Mouse (Mus musculus) limb, embryonic 14.5 days (tissue): Measurements from ENCODE around the gene Ces1a. TPM values are rescaled to one million over a fixed set of nuclear protein-coding genes. Genes with fewer than 3 reads are reported as not detected.
A peak's percentile ranks its signal among the peaks of the same experiment; 100 is the strongest.

ENCODE experiments used
- ATAC-seq: fragments of 200-750 bp; cut with Nextera tagmentation; 2 replicates; pipeline ENCODE4 v1.8.0; 2017; ENCODE audit warnings: low read depth, moderate number of reproducible peaks, moderate TSS enrichment; ENCODE audit not compliant: low FRiP score
- DNase-seq: peaks from one replicate; pipeline ENCODE4 v3.0.0-alpha.2; 2015; ENCODE audit warnings: low spot score
- H3K27ac ChIP-seq: fragments of 300-500 bp; sonication (generic); replicated peaks from 2 replicates; pipeline ENCODE4 v1.5.1; 2014; ENCODE audit warnings: low read depth, mild to moderate bottlenecking, low read length, moderate library complexity, mixed read lengths
- H3K27me3 ChIP-seq: fragments of 300-500 bp; sonication (generic); 2 replicates; pipeline ENCODE4 v1.6.1; 2014; ENCODE audit warnings: low read length, mixed read lengths; ENCODE audit not compliant: control insufficient read depth, insufficient read depth
- H3K36me3 ChIP-seq: fragments of 300-500 bp; sonication (generic); 2 replicates; pipeline ENCODE4 v1.6.1; 2014; ENCODE audit warnings: mild to moderate bottlenecking, low read length, moderate library complexity, mixed read lengths; ENCODE audit not compliant: control insufficient read depth, insufficient read depth
- H3K4me1 ChIP-seq: fragments of 300-500 bp; sonication (generic); 2 replicates; pipeline ENCODE4 v1.6.1; 2014; ENCODE audit warnings: antibody characterized with exemption, low read length, mixed read lengths; ENCODE audit not compliant: control insufficient read depth, insufficient read depth
- H3K4me2 ChIP-seq: fragments of 300-500 bp; sonication (generic); replicated peaks from 2 replicates; pipeline ENCODE4 v1.6.1; 2014; ENCODE audit warnings: low read depth, mild to moderate bottlenecking, low read length, moderate library complexity; ENCODE audit not compliant: severe bottlenecking
- H3K4me3 ChIP-seq: fragments of 300-500 bp; sonication (generic); replicated peaks from 2 replicates; pipeline ENCODE4 v1.5.1; 2014; ENCODE audit warnings: low read length
- H3K9ac ChIP-seq: fragments of 300-500 bp; sonication (generic); 2 replicates; pipeline ENCODE4 v1.6.1; 2014; ENCODE audit warnings: mild to moderate bottlenecking, low read depth, low read length, moderate library complexity; ENCODE audit not compliant: severe bottlenecking
- H3K9me3 ChIP-seq: fragments of 300-500 bp; sonication (generic); 2 replicates; pipeline ENCODE4 v1.6.1; 2016; ENCODE audit warnings: low read length; ENCODE audit not compliant: control insufficient read depth
- POLR2A ChIP-seq: fragments of 200-500 bp; IDR thresholded peaks from 2 replicates; pipeline ENCODE4 v1.8.0; 2012; ENCODE audit warnings: inconsistent platforms, mild to moderate bottlenecking, moderate library complexity, borderline replicate concordance; ENCODE audit not compliant: insufficient read depth, insufficient read length; ENCODE audit errors: extremely low read depth
- WGBS: fragments of 180-500 bp; shearing (Covaris S2); extraction: QIAGEN DNeasy Blood & Tissue Kit; methylation state at CpG from one replicate; pipeline ENCODE4 v1.1.7; 2014; 5-methylcytosine and 5-hydroxymethylcytosine counted together
- polyA plus RNA-seq, 2 experiments: library from polyadenylated mRNA; depleted of rRNA in 1 of 2; stranded (reverse) in 1 of 2; unstranded in 1 of 2; fragments of >200 nt; fragmentation: Nextera tagmentation in 1 of 2; extraction: Ambion mirVana in 1 of 2; gene quantifications; 2 replicates each; pipeline versions ENCODE4 v1.2.1 to v1.2.3; 2012 to 2014

Gene Ces1a
- polyA plus RNA-seq, 2 experiments = 0.04 TPM; not detected in 1

GRCm38 (mm10) chr8:93030664-93031063 is 17.3 kb downstream of the Ces1a start:
- H3K36me3 ChIP-seq = no peaks in the 10 kb centered on the region
- H3K27me3 ChIP-seq = no peaks in the 10 kb centered on the region
- WGBS = 59% methylated on average over 2 of the region's 2 CpGs
- no peak overlapping the region for H3K4me3 ChIP-seq
- DNase-seq (no peak), ATAC-seq (no peak)
- H3K27ac ChIP-seq = no peak overlapping the region
- no peak for TF ChIP-seq POLR2A
- H3K4me1 ChIP-seq = no peaks in the 10 kb centered on the region
- no peaks in the 10 kb centered on the region for H3K9me3 ChIP-seq
- H3K9ac ChIP-seq = no peak overlapping the region
- no peak overlapping the region for H3K4me2 ChIP-seq

DNA sequence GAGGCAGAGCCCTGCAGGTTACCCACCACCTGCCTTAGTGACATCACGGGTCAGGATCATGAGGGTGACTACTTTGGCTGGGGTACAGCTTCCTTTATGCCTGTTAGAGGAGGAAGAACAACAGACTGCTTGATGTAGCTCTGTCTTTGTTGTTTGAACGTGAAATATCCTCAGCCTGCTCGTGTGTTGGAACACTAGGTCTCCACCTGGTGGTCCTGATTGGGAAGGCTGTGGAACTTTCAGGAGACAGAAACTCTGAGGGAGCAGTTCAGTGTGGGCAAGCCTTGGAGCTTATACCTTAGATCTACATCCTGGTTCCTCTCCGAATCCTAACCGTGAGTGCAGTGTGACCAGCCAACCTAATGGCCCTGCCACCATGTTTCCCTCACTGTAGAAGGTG is 26.3 kb downstream of the Ces1a start:
- no peak overlapping the region for H3K27ac ChIP-seq

GRCm38 (mm10) chr8:93014300-93014699 is 33.7 kb downstream of the Ces1a start:
- Histone ChIP-seq H3K4me3 (no peak overlapping the region), H3K9ac (no peak overlapping the region), H3K27ac (no peak overlapping the region), H3K4me2 (no peak overlapping the region), H3K36me3 (no peaks in the 10 kb centered on the region), H3K4me1 (no peaks in the 10 kb centered on the region), H3K27me3 (no peaks in the 10 kb centered on the region), H3K9me3 (no peaks in the 10 kb centered on the region)
- 77% methylated on average over 4 of the region's 4 CpGs for WGBS
- ATAC-seq = no peak
- no peak for TF ChIP-seq POLR2A
- DNase-seq = no peak

More for the DNA sequence above, 26.3 kb downstream of the Ces1a start:
- H3K9me3 ChIP-seq = no peaks in the 10 kb centered on the region
- TF ChIP-seq POLR2A = no peak
- no peaks in the 10 kb centered on the region for H3K27me3 ChIP-seq
- H3K9ac ChIP-seq = no peak overlapping the region
- no peaks in the 10 kb centered on the region for H3K36me3 ChIP-seq
- no peak for DNase-seq
- ATAC-seq = no peak
- H3K4me3 ChIP-seq = no peak overlapping the region
- H3K4me1 ChIP-seq = no peaks in the 10 kb centered on the region
- 73% methylated on average over 5 of the region's 5 CpGs for WGBS
- H3K4me2 ChIP-seq = no peak overlapping the region

DNA sequence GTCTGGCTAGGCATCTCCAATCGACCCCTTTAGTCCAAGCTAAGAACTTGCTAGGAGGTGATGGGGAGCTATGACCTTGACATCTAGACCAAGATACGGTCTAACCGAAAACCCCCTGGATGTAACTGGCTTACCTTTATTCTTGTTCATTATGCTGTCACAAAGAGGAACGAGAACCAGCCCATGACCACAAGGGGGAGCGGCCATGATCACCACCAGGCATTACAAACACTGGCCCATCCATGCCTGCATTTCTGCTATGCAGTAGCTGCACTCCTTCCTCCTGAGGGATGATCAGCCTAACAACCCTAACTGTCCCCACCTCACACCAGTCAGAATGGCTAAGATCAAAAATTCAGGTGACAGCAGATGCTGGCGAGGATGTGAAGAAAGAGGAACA is 35.8 kb downstream of the Ces1a start:
- Histone ChIP-seq H3K27me3 (no peaks in the 10 kb centered on the region), H3K4me3 (no peak overlapping the region), H3K27ac (no peak overlapping the region), H3K9ac (no peak overlapping the region), H3K9me3 (no peaks in the 10 kb centered on the region), H3K4me2 (no peak overlapping the region), H3K4me1 (no peaks in the 10 kb centered on the region), H3K36me3 (no peaks in the 10 kb centered on the region)
- ATAC-seq = no peak
- 84% methylated on average over 6 of the region's 6 CpGs for WGBS
- TF ChIP-seq POLR2A = no peak
- DNase-seq = no peak

GRCm38 (mm10) chr8:93011439-93011838 is 36.6 kb downstream of the Ces1a start:
- 6% methylated on average over 9 of the region's 9 CpGs for WGBS
- ATAC-seq = peak; percentile 68; the same call in 1 of the 2 replicates
- DNase-seq = peak; percentile 88
- H3K9ac ChIP-seq = no peak overlapping the region
- TF ChIP-seq POLR2A = no peak
- no peak overlapping the region for H3K4me2 ChIP-seq
- no peaks in the 10 kb centered on the region for H3K4me1 ChIP-seq
- no peak overlapping the region for H3K27ac ChIP-seq
- no peaks in the 10 kb centered on the region for H3K27me3 ChIP-seq
- H3K9me3 ChIP-seq = no peaks in the 10 kb centered on the region
- no peak overlapping the region for H3K4me3 ChIP-seq
- no peaks in the 10 kb centered on the region for H3K36me3 ChIP-seq

DNA sequence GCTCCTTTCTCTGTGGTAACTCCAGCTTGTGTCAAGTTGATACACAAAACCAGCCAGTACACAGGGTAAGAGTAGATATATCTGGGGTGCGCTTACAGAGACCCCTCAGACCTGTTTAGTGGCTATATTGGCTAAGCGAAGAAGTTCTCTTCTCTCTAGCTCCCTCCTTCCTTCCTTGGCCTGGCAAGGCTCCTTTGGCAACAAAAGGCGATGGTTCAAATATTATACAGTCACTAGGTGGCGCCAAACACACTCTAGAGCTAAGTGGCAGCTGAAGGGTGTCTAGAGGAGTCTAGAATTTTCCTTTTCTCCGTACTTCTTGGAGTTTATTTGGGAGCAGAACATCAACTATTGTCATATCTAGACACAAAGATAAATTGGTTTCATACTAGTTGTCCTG is 37.7 kb downstream of the Ces1a start:
- no peaks in the 10 kb centered on the region for H3K4me1 ChIP-seq
- H3K4me2 ChIP-seq = no peak overlapping the region
- H3K4me3 ChIP-seq = no peak overlapping the region
- H3K36me3 ChIP-seq = no peaks in the 10 kb centered on the region
- no peak overlapping the region for H3K9ac ChIP-seq
- no peak overlapping the region for H3K27ac ChIP-seq
- ATAC-seq (no peak), DNase-seq (peak; percentile 86)
- no peak for TF ChIP-seq POLR2A
- H3K9me3 ChIP-seq = no peaks in the 10 kb centered on the region
- no peaks in the 10 kb centered on the region for H3K27me3 ChIP-seq
- WGBS = 29% methylated on average over 5 of the region's 5 CpGs
